Mouse (Mus musculus) neural tube, embryonic 15.5 days (tissue): ENCODE results near the gene Gprc6a. TPM values are rescaled to one million over a fixed set of nuclear protein-coding genes. Genes with fewer than 3 reads are reported as not detected.

Experiments
- ATAC-seq: fragments of 200-750 bp; cut with Nextera tagmentation; 2 replicates; pipeline ENCODE4 v1.8.0; 2017; ENCODE audit warnings: mild to moderate bottlenecking, moderate TSS enrichment, moderate library complexity; ENCODE audit not compliant: low FRiP score
- H3K27ac ChIP-seq: fragments of 300-500 bp; sonication (generic); replicated peaks from 2 replicates; pipeline ENCODE4 v1.5.1; 2015; ENCODE audit warnings: mild to moderate bottlenecking, inconsistent platforms
- H3K27me3 ChIP-seq: fragments of 300-500 bp; sonication (generic); replicated peaks from 2 replicates; pipeline ENCODE4 v1.6.1; 2015; ENCODE audit warnings: inconsistent platforms
- H3K36me3 ChIP-seq: fragments of 300-500 bp; sonication (generic); 2 replicates; pipeline ENCODE4 v1.6.1; 2015; ENCODE audit warnings: inconsistent platforms
- H3K4me1 ChIP-seq: fragments of 300-500 bp; sonication (generic); 2 replicates; pipeline ENCODE4 v1.6.1; 2015; ENCODE audit warnings: inconsistent platforms
- H3K4me2 ChIP-seq: fragments of 300-500 bp; sonication (generic); 2 replicates; pipeline ENCODE4 v1.6.1; 2015; ENCODE audit warnings: inconsistent platforms, mild to moderate bottlenecking, moderate library complexity
- H3K4me3 ChIP-seq: fragments of 300-500 bp; sonication (generic); replicated peaks from 2 replicates; pipeline ENCODE4 v1.5.1; 2015; ENCODE audit warnings: mild to moderate bottlenecking, inconsistent platforms
- H3K9ac ChIP-seq: fragments of 300-500 bp; sonication (generic); replicated peaks from 2 replicates; pipeline ENCODE4 v1.6.1; 2015; ENCODE audit warnings: mild to moderate bottlenecking, inconsistent platforms
- H3K9me3 ChIP-seq: fragments of 300-500 bp; sonication (generic); replicated peaks from 2 replicates; pipeline ENCODE4 v1.6.1; 2016; ENCODE audit warnings: inconsistent platforms
- whole genome bisulfite sequencing: fragments of 180-500 bp; shearing (Covaris S2); methylation state at CpG from one replicate; pipeline ENCODE4 v1.1.7; 2015; ENCODE audit warnings: mixed read lengths; 5-methylcytosine and 5-hydroxymethylcytosine counted together
- polyA plus RNA-seq: library from polyadenylated mRNA; unstranded; fragments of >200 nt; fragmentation: Nextera tagmentation; extraction: Ambion mirVana; gene quantifications from 2 replicates; pipeline ENCODE4 v1.2.1, GENCODE M21; 2015

The Gprc6a gene
- polyA plus RNA-seq, 1 experiment from 2014 or later, result not detected

DNA sequence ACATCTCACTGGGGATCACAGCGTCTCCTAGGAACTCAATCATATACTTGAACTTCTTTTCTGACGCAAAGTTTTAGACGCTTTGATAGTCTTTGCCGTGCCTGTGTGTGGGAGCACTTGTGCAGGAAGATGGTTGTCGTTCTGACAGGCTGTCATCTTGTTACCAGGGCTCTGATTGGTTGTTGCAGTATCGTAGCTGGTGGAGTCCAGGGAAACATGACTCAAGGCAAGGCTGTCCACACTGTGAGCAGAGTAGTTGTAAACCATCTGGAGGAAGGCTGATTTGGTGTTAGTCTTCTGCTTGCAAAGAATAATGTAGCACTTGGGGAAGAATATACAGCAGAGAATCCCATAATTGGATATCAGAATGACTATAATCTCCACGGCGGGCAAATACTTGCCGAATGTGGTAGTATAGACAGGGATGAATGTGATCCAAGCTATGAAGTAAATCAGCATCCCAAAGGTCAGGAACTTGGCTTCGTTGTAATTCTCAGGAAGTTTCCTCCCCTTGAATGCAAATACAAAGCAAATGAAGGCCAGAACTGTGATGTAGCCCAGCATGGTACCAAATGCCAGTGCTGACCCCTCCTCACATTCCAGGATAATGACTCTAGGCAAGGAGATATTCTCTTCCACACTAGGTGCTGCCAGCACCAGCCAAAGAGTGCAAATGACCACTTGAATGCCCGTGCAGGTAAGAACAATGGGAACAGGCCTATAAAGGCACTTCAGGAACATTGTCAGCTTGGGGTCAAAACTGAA is 16.3 kb downstream of the Gprc6a start:
- ATAC-seq, result no peak
- no peak overlapping the region for H3K4me2 ChIP-seq
- H3K4me1 ChIP-seq, result no peaks in the 10 kb centered on the region
- no peaks in the 10 kb centered on the region for H3K36me3 ChIP-seq
- no peaks in the 10 kb centered on the region for H3K9me3 ChIP-seq
- no peak overlapping the region for H3K9ac ChIP-seq
- 68% methylated on average over 11 of the region's 11 CpGs for WGBS
- no peaks in the 10 kb centered on the region for H3K27me3 ChIP-seq
- H3K27ac ChIP-seq, result no peak overlapping the region
- no peak overlapping the region for H3K4me3 ChIP-seq

DNA sequence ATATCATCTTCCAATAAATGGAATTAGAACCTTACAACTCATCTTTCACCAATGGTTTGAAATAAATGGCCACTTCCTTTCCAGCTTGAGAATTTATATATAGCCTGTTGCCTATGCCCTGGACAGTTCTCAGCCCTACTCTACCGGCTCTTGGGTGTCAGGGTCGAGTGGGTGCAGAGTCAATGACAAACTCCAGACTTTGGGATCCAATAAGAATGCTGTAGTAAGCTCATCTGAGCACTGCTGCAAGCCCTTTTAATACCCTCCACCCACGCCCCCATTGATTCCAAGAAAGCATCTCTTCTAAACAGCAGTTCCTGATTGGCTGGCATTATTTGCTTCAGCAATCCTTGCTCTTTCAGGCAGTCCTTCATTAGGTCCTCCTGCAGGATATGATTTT is 17.8 kb downstream of the Gprc6a start:
- ATAC-seq, result no peak
- no peaks in the 10 kb centered on the region for H3K36me3 ChIP-seq
- H3K4me1 ChIP-seq, result no peaks in the 10 kb centered on the region
- no peak overlapping the region for H3K27ac ChIP-seq
- no peak overlapping the region for H3K4me2 ChIP-seq
- 88% methylated on average over 3 of the region's 3 CpGs for WGBS
- no peak overlapping the region for H3K9ac ChIP-seq
- H3K9me3 ChIP-seq, result no peaks in the 10 kb centered on the region
- no peak overlapping the region for H3K4me3 ChIP-seq
- no peaks in the 10 kb centered on the region for H3K27me3 ChIP-seq

DNA sequence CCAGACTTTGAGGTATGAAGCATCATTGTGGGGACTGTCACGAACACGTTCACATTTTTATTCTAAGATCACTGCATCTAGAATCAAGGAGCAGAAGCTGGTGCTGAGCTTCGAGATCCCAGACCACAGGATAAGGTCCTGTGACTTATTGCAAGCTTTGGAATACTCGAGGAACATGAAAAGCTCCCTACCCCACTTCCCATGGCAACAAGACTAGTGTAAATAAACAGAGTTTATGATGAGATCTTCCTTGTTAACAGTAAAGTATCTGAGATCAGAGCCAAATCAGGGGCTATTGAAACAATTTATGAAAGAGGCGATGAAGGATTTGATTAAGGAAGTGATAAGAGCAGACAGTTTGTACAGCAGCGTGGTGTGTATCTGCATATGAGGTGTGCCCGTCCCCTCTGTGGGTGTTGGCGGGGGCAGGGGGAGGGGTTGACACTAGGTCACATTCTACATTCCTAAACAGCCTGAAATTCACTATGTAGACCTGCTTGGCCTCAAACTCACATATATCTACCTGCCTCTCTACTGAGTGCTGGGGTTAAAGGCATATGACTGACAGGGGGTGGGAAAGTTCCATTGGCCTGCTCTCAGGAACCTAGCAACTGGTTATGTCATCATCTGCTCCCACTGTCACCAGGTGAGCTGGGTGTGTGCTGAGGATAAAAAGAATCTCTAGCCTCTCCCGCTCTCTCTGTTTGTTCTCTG is 19.1 kb downstream of the Gprc6a start:
- no peak overlapping the region for H3K4me2 ChIP-seq
- ATAC-seq, result no peak
- WGBS, result 86% methylated on average over 9 of the region's 9 CpGs
- no peaks in the 10 kb centered on the region for H3K4me1 ChIP-seq
- H3K9me3 ChIP-seq, result no peaks in the 10 kb centered on the region
- H3K27ac ChIP-seq, result no peak overlapping the region
- no peak overlapping the region for H3K9ac ChIP-seq
- no peaks in the 10 kb centered on the region for H3K27me3 ChIP-seq
- no peaks in the 10 kb centered on the region for H3K36me3 ChIP-seq
- H3K4me3 ChIP-seq, result no peak overlapping the region

DNA sequence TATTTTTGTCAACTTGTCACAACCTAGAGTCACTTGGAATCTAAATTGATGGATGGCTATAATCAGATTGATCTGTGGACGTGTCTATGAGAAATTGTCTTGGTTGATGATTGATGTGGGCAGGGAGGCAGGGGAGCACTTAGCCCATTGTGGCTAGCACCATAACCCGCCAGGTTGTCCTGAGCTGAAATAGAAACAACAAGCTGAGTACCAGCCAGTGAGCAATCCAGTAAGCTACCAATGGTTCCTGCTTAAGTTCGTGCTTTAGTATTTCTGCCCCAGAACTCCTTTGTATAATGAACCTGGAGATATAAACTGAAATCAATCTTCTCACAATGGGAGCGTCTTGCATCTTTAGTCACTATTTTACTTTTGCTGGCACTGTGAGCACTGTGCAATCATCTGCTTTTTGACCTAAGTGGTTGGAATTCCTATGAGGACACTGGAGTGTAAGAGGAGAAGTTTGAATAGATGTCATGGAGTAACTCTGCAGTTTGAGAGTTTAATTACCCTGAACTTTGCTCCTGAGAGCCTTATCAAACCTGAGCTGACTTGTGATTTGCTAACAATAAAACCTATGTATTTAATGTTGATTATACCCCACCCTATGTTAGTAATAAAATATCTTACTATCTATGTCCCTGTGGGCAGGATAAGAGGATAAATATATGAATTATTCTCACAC is 21.4 kb downstream of the Gprc6a start:
- WGBS, result 71% methylated on average over 4 of the region's 4 CpGs
- Histone ChIP-seq H3K9ac (no peak overlapping the region), H3K4me2 (no peak overlapping the region), H3K4me3 (no peak overlapping the region), H3K4me1 (no peaks in the 10 kb centered on the region), H3K27ac (no peak overlapping the region), H3K9me3 (no peaks in the 10 kb centered on the region), H3K27me3 (no peaks in the 10 kb centered on the region), H3K36me3 (no peaks in the 10 kb centered on the region)
- no peak for ATAC-seq

DNA sequence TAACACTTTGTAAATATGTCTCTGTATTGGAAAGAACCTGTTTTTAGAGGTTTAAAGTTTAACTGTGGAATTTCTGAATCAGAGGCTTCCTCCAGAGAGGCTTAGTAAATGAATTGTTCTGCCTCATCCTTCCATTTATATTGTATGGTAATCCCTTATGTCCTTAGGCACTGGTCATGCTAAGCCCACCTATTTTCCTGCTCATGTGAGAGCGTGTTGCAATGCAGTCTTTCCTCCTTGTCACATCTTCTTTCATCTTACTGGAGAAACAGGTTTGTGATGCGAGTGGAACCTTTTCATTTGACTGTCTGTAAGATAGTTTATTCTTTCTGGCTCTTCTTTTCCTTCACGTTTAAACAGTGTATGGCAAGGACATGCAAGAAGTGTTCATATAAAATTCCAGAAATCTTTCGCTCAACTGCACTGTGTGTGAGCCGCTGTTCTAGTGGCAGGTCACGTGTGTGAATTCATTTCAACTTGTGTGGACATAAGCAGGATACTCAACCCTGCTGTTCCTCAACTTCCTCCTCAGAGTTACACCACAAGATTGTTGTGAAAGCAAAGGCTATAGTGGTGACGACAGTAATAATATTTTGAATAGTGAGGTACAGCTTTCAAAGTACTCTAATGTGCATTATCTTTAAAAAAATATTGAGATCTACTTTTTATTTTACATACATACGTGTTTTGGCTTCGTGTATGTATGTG is 34.2 kb downstream of the Gprc6a start:
- Histone ChIP-seq H3K27me3 (no peaks in the 10 kb centered on the region), H3K36me3 (no peaks in the 10 kb centered on the region), H3K9me3 (no peaks in the 10 kb centered on the region), H3K4me1 (no peaks in the 10 kb centered on the region), H3K27ac (no peak overlapping the region), H3K4me2 (no peak overlapping the region), H3K9ac (no peak overlapping the region), H3K4me3 (no peak overlapping the region)
- WGBS, result 90% methylated on average over 9 of the region's 9 CpGs
- no peak for ATAC-seq

DNA sequence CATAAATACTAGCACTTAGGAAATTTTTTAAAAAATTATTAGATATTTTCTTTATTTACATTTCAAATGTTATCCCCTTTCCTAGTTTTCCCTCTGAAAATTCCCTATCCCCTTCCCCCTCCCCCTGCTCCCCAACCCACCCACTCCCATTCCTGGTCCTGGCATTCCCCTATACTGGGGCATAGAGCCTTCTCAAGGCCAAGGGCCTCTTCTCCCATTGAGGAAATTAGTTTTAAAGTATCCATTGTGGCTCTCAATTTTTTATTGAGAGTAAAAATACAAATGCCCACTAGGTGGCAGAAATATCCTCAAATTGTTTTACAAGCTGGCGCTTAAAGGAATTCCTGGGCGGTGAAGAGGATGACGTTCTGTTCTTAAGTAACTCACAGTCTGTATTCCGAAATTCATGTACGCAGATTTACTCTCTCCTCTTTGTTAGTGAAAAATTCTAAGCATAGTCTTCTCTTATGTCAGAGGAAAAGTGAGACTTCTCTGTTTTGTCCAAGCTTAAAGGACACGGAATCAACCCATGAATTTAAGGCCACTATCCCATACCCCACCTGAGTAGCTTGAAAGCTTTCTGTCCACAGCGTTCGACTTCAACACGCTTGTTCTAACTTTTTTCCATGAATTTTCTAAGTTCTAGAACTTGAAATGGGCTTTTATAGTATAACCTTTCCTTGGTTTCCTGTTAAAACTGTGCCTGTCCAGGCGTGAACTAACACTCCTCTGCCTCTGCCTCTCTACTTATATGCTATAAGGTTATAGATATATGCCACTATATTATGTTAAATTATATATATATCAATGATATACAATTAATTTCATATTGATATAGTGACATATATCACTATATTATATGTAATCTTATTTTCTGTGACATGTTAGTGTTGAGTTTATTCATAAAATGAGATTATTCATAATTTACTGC is 36.0 kb downstream of the Gprc6a start:
- Histone ChIP-seq H3K4me2 (peak overlapping the region; percentile 28), H3K27ac (no peak overlapping the region), H3K4me3 (no peak overlapping the region), H3K27me3 (peaks cover 5% of the 10 kb centered on the region), H3K9ac (no peak overlapping the region), H3K36me3 (no peaks in the 10 kb centered on the region), H3K4me1 (peaks cover 1% of the 10 kb centered on the region), H3K9me3 (no peaks in the 10 kb centered on the region)
- ATAC-seq, result peak; percentile 57; the same call in 1 of the 2 replicates
- WGBS, result 49% methylated on average over 10 of the region's 10 CpGs

DNA sequence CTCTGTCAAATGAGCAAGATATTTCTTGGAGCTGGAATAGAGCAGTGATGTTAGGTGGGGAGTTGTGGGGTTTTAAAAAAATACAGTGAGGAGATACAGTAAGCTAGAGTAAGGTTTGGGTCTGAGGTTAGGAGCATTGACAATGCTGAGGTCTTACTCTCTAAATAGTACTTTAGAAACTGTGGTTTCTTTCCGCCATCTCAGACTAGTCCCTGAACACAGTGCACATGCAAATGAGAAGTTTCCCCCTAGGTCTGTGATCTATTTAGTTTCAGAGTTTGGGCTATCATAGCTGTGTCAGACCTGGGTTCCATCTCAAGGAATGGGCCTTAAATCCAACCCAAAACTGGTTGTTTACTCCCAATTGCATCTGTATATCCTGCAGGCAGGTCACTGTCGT is 39.7 kb downstream of the Gprc6a start:
- ATAC-seq, result no peak
- Histone ChIP-seq H3K27me3 (peaks cover 5% of the 10 kb centered on the region), H3K36me3 (no peaks in the 10 kb centered on the region), H3K4me3 (no peak overlapping the region), H3K4me1 (peaks cover 6% of the 10 kb centered on the region), H3K9ac (no peak overlapping the region), H3K4me2 (no peak overlapping the region), H3K9me3 (no peaks in the 10 kb centered on the region), H3K27ac (no peak overlapping the region)
- 93% methylated on average over 2 of the region's 2 CpGs for WGBS

DNA sequence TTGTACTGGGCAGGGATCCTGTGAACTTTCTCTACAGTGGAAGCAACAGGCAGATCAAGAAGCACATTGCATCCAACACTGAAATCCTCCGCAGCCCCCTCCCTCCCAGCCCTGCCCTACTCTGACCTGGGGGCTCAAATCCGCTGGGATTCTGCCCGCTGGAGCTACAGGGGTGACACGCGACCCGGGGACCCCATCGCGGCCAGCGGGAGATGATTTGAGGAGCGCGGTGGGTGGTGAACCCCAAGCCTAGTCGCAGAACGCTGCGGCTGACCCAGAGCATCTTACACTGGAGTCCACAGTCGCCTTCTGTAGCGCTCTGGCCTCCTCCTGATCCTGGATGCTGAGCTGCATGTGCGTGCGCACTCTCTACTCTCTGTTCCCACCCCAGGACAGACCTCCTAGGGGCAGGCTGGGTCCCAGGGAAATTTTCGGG is 41.1 kb downstream of the Gprc6a start, which contains the start of gene Fam162b:
TSS of gene Fam162b (minus strand) at position 379 of the 436 bp plus-strand sequence.
- H3K9ac ChIP-seq, result no peak within 1 kb of the TSS
- H3K9me3 ChIP-seq, result no peaks in the 10 kb centered on the region

DNA sequence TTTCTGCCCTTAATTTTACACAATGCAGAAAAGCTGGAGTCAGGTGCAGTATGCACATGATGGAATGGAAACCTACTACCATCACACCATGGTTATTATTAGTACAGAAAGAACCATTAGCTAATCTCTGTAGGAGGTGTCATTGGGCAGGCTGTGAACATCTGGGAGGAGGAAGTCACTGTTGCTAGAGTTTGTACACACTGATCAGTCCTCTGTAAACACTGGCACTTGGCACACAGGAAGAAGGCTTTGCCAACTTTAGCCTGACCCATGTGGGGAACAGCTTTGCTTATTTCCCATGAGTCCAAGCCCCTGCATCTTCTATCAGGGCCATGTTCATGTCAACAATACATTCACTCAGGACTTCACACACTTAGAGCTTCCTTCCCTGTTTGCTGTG is 46.3 kb downstream of the Gprc6a start:
- Histone ChIP-seq H3K27ac (no peak overlapping the region), H3K4me3 (no peak overlapping the region), H3K9me3 (no peaks in the 10 kb centered on the region), H3K4me1 (peaks cover 1% of the 10 kb centered on the region), H3K36me3 (no peaks in the 10 kb centered on the region), H3K4me2 (no peak overlapping the region), H3K27me3 (no peaks in the 10 kb centered on the region; the same call in 1 of the 2 replicates), H3K9ac (no peak overlapping the region)
- ATAC-seq, result no peak

More for the DNA sequence above, 41.1 kb downstream of the Gprc6a start, which contains the start of gene Fam162b:
- ATAC-seq, result peak; percentile 57; the same call in 1 of the 2 replicates
- H3K27ac ChIP-seq, result no peak within 1 kb of the TSS
- peaks cover 5% of the 10 kb centered on the region for H3K27me3 ChIP-seq
- WGBS, result 5% methylated on average over 19 of the region's 19 CpGs
- no peaks in the 10 kb centered on the region for H3K36me3 ChIP-seq
- H3K4me2 ChIP-seq, result peak within 1 kb of the TSS; percentile 60
- H3K4me1 ChIP-seq, result peaks cover 6% of the 10 kb centered on the region
- peak within 1 kb of the TSS; percentile 26 for H3K4me3 ChIP-seq

DNA sequence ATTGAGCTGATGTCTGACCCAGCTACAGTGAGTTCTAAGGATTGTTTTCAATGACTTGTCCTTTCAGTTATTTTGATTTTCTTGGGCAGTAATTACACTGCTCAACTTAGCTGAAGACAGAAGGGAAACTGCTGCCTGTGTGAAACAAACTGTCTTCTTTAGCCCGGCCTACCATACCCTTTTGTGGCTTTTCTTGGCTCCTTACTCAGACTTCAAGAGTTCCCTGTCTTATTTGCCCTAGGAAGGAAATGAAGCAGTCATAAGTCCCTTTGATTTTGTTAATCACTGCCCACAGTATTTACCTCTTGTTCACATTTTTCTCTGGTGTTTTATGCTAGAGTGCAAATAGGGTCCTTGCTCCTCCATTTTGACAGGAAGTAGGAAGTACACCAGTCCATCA is 46.9 kb downstream of the Gprc6a start:
- Histone ChIP-seq H3K9me3 (no peaks in the 10 kb centered on the region), H3K36me3 (no peaks in the 10 kb centered on the region), H3K9ac (no peak overlapping the region), H3K27me3 (no peaks in the 10 kb centered on the region), H3K4me2 (no peak overlapping the region), H3K27ac (no peak overlapping the region), H3K4me3 (no peak overlapping the region), H3K4me1 (no peaks in the 10 kb centered on the region)
- ATAC-seq, result no peak
- WGBS, result 59% methylated on average over 1 of the region's 1 CpGs
